Mouse (Mus musculus) erythroblast, embryonic 14.5 days (primary cell): ENCODE data around the gene Usp18. TPM values are rescaled to one million over a fixed set of nuclear protein-coding genes. Genes with fewer than 3 reads are reported as not detected.

ENCODE experiments used
- H3K27me3 ChIP-seq: 2 replicates; pipeline ENCODE4 v1.6.1; 2012; ENCODE audit warnings: inconsistent platforms; ENCODE audit not compliant: control insufficient read depth
- H3K36me3 ChIP-seq: 2 replicates; pipeline ENCODE4 v1.6.1; 2012; ENCODE audit warnings: mild to moderate bottlenecking, inconsistent platforms; ENCODE audit not compliant: control insufficient read depth
- H3K4me1 ChIP-seq: 2 replicates; pipeline ENCODE4 v1.6.1; 2012; ENCODE audit warnings: inconsistent platforms; ENCODE audit not compliant: control insufficient read depth
- H3K4me3 ChIP-seq: replicated peaks from 2 replicates; pipeline ENCODE3; 2012; ENCODE audit warnings: moderate library complexity, mild to moderate bottlenecking, inconsistent platforms
- H3K9me3 ChIP-seq: 2 replicates; pipeline ENCODE4 v1.6.1; 2012; ENCODE audit warnings: low read length, inconsistent platforms, mixed read lengths; ENCODE audit not compliant: control insufficient read depth
- GATA1 ChIP-seq: IDR thresholded peaks from 2 replicates; pipeline ENCODE4 v1.6.1; 2012; ENCODE audit warnings: low read length, inconsistent platforms, mixed read lengths
- TAL1 ChIP-seq: IDR thresholded peaks from 3 replicates; pipeline ENCODE4 v1.6.1; 2012; ENCODE audit warnings: low read length, inconsistent platforms, mixed read lengths
- polyA plus RNA-seq: library from polyadenylated mRNA; stranded (reverse); fragments of >175 nt; gene quantifications from 2 replicates; pipeline ENCODE4 v1.2.3, GENCODE M21; 2012

The Usp18 gene
- polyA plus RNA-seq, 1 experiment, result not detected

- Histone ChIP-seq H3K4me3 (no peak overlapping the region), H3K36me3 (no peaks in the 10 kb centered on the region; the same call in 1 of the 2 replicates), H3K9me3 (no peaks in the 10 kb centered on the region), H3K4me1 (peaks cover under 1% of the 10 kb centered on the region; the same call in 1 of the 2 replicates), H3K27me3 (peaks cover 3% of the 10 kb centered on the region; the same call in 1 of the 2 replicates)
- no peak for TF ChIP-seq TAL1
- TF ChIP-seq GATA1, result no peak
These were observed 25.5 kb upstream of the Usp18 start for GRCm38 (mm10) chr6:121220181-121220580.

DNA sequence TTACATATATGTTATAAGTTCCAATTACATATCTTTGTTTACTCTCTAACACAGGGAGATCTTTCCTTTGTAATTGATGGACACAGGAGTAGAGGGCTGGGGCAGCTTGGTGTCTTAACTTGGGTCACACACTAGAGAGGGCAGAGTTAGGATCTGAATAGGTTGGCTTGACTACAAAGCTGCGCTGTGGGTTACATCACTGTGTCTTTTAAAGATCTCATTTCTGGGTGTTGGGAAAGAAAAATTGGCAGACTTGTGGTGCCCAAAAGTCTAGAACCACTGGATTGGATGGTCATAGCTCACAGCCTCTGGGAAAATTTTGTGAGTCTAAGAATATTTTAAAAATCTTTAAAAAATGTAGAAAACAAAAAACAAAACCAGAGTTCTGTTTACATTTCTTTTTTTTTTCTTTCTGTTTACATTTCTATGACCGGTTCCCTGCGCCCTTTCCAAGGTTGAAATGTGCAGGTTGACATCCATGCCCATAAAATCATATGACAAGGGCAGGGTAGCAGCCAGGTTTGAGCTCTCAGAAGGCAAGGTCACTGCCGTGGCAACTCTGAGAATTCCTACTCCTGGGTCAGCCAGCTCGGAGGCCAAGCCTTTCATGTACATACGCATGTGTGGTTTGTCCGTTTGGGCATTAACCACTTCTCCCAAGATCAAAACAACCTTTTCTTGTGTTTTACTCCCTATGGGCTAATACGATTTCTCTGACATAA, 23.7 kb upstream of the Usp18 start:
- Histone ChIP-seq H3K36me3 (no peaks in the 10 kb centered on the region; the same call in 1 of the 2 replicates), H3K4me1 (peaks cover 3% of the 10 kb centered on the region; the same call in 1 of the 2 replicates), H3K4me3 (no peak overlapping the region), H3K27me3 (no peaks in the 10 kb centered on the region), H3K9me3 (no peaks in the 10 kb centered on the region)
- TF ChIP-seq GATA1 (no peak), TAL1 (no peak)

DNA sequence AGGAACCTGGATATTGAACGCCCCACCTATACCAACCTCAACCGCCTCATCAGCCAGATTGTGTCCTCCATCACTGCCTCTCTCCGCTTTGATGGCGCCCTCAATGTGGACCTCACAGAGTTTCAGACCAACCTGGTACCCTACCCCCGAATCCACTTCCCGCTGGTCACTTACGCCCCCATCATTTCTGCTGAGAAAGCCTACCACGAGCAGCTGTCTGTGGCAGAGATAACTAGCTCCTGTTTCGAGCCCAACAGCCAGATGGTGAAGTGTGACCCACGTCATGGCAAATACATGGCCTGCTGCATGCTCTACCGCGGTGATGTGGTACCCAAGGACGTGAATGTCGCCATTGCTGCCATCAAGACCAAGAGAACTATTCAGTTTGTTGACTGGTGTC, 22.7 kb upstream of the Usp18 start:
- TF ChIP-seq GATA1 (no peak), TAL1 (no peak)

GRCm38 (mm10) chr6:121224067-121224466, 21.6 kb upstream of the Usp18 start:
- no peaks in the 10 kb centered on the region; the same call in 1 of the 2 replicates for H3K36me3 ChIP-seq
- H3K4me1 ChIP-seq, result peaks cover 3% of the 10 kb centered on the region; the same call in 1 of the 2 replicates
- no peak overlapping the region for H3K4me3 ChIP-seq

More for the DNA sequence above, 22.7 kb upstream of the Usp18 start:
- no peaks in the 10 kb centered on the region for H3K9me3 ChIP-seq
- no peaks in the 10 kb centered on the region; the same call in 1 of the 2 replicates for H3K27me3 ChIP-seq
- peaks cover 3% of the 10 kb centered on the region; the same call in 1 of the 2 replicates for H3K4me1 ChIP-seq
- no peaks in the 10 kb centered on the region; the same call in 1 of the 2 replicates for H3K36me3 ChIP-seq
- H3K4me3 ChIP-seq, result no peak overlapping the region

DNA sequence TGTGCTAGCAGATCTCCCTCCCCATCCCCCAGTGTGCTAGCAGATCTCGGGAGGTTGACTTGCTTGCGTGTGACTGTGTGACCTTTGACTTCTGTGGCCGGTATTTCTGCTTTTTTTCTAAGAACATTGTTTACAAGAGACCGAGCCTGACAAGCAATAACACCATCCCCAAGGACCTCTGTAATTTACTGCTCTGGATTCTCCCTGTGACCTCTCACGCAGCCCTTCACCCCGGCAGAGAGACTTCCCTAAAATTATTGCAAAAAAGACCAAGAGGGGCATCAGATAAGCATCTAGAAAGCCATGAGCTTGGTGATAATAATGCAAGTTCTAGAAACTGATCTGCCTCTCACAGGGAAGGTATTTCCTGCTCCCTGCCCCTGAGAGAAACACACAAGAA, 20.7 kb upstream of the Usp18 start:
- Histone ChIP-seq H3K27me3 (no peaks in the 10 kb centered on the region; the same call in 1 of the 2 replicates), H3K9me3 (no peaks in the 10 kb centered on the region), H3K4me3 (no peak overlapping the region), H3K36me3 (no peaks in the 10 kb centered on the region; the same call in 1 of the 2 replicates), H3K4me1 (peaks cover 3% of the 10 kb centered on the region; the same call in 1 of the 2 replicates)
- TF ChIP-seq TAL1 (no peak), GATA1 (no peak)

More at GRCm38 (mm10) chr6:121224067-121224466, 21.6 kb upstream of the Usp18 start:
- Histone ChIP-seq H3K27me3 (no peaks in the 10 kb centered on the region; the same call in 1 of the 2 replicates), H3K9me3 (no peaks in the 10 kb centered on the region)
- TF ChIP-seq TAL1 (no peak), GATA1 (no peak)

- Histone ChIP-seq H3K36me3 (no peaks in the 10 kb centered on the region; the same call in 1 of the 2 replicates), H3K9me3 (no peaks in the 10 kb centered on the region), H3K27me3 (no peaks in the 10 kb centered on the region; the same call in 1 of the 2 replicates), H3K4me1 (peaks cover 3% of the 10 kb centered on the region; the same call in 1 of the 2 replicates), H3K4me3 (no peak overlapping the region)
- TF ChIP-seq GATA1 (no peak), TAL1 (no peak)
These were observed 19.7 kb upstream of the Usp18 start for GRCm38 (mm10) chr6:121226043-121226442.

- TF ChIP-seq GATA1 (no peak), TAL1 (no peak)
- no peak overlapping the region for H3K4me3 ChIP-seq
- H3K4me1 ChIP-seq, result peaks cover 3% of the 10 kb centered on the region; the same call in 1 of the 2 replicates
- no peaks in the 10 kb centered on the region; the same call in 1 of the 2 replicates for H3K27me3 ChIP-seq
- H3K36me3 ChIP-seq, result no peaks in the 10 kb centered on the region; the same call in 1 of the 2 replicates
- no peaks in the 10 kb centered on the region for H3K9me3 ChIP-seq
These were observed 19.0 kb upstream of the Usp18 start for GRCm38 (mm10) chr6:121226744-121227143.

DNA sequence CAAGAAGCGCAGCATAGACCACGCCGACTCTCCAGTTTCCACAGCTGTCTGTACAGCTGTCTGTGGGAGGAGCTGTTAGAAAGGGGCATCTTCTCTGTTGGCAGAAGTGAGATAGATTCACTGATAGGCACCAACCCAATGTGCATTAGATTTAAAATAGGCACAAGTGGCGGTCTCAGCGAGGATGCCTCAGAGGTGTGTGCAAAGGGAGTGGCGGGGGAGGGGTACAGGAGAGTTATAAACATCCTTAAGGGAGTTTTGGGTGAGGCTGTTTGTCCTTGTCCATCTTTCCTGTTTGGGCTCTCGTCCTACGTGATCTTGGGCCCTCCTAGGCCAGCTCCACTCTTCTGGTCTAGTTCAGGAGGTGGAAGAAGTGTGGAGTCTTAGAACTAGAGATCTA, 17.3 kb upstream of the Usp18 start:
- H3K36me3 ChIP-seq, result no peaks in the 10 kb centered on the region
- TF ChIP-seq GATA1, result no peak
- no peak for TF ChIP-seq TAL1
- H3K4me3 ChIP-seq, result no peak overlapping the region
- peaks cover 3% of the 10 kb centered on the region; the same call in 1 of the 2 replicates for H3K4me1 ChIP-seq
- no peaks in the 10 kb centered on the region for H3K9me3 ChIP-seq
- no peaks in the 10 kb centered on the region; the same call in 1 of the 2 replicates for H3K27me3 ChIP-seq

- no peaks in the 10 kb centered on the region for H3K9me3 ChIP-seq
- H3K4me1 ChIP-seq, result no peaks in the 10 kb centered on the region
- no peaks in the 10 kb centered on the region for H3K27me3 ChIP-seq
- no peaks in the 10 kb centered on the region for H3K36me3 ChIP-seq
- TF ChIP-seq GATA1, result no peak
- no peak for TF ChIP-seq TAL1
- no peak overlapping the region for H3K4me3 ChIP-seq
These were observed 13.1 kb upstream of the Usp18 start for GRCm38 (mm10) chr6:121232652-121233051.
